Mouse (Mus musculus) heart, postnatal 0 days (tissue): Measurements from ENCODE around the gene Capzb. TPM values are rescaled to one million over a fixed set of nuclear protein-coding genes. Genes with fewer than 3 reads are reported as not detected.

ENCODE experiments used
- ATAC-seq: fragments of 200-750 bp; cut with Nextera tagmentation; 2 replicates; pipeline ENCODE4 v1.8.0; 2017; ENCODE audit warnings: low read depth, moderate number of reproducible peaks, moderate library complexity; ENCODE audit not compliant: insufficient read depth
- DNase-seq: peaks from one replicate; pipeline ENCODE4 v3.0.0-alpha.2; 2016; ENCODE audit warnings: low spot score
- H3K27ac ChIP-seq: fragments of 300-500 bp; sonication (generic); 2 replicates; pipeline ENCODE4 v1.5.1; 2014; ENCODE audit warnings: low read depth, mild to moderate bottlenecking
- H3K27me3 ChIP-seq: fragments of 300-500 bp; sonication (generic); 2 replicates; pipeline ENCODE4 v1.6.1; 2014; ENCODE audit warnings: low read length, mixed read lengths; ENCODE audit not compliant: control insufficient read depth, insufficient read depth
- H3K36me3 ChIP-seq: fragments of 300-500 bp; sonication (generic); replicated peaks from 2 replicates; pipeline ENCODE4 v1.6.1; 2014; ENCODE audit warnings: low read length, mixed read lengths; ENCODE audit not compliant: control insufficient read depth, insufficient read depth
- H3K4me1 ChIP-seq: fragments of 300-500 bp; sonication (generic); 2 replicates; pipeline ENCODE4 v1.6.1; 2014; ENCODE audit warnings: antibody characterized with exemption; ENCODE audit not compliant: control insufficient read depth, insufficient read depth
- H3K4me2 ChIP-seq: fragments of 300-500 bp; sonication (generic); 2 replicates; pipeline ENCODE4 v1.6.1; 2014; ENCODE audit warnings: low read depth, mild to moderate bottlenecking, low read length, moderate library complexity
- H3K4me3 ChIP-seq: fragments of 300-500 bp; sonication (generic); 2 replicates; pipeline ENCODE4 v1.5.1; 2014; ENCODE audit warnings: low read depth, low read length
- H3K9ac ChIP-seq: fragments of 300-500 bp; sonication (generic); replicated peaks from 2 replicates; pipeline ENCODE4 v1.6.1; 2014; ENCODE audit warnings: low read depth, low read length, mixed read lengths
- H3K9me3 ChIP-seq: fragments of 300-500 bp; sonication (generic); replicated peaks from 2 replicates; pipeline ENCODE4 v1.6.1; 2016; ENCODE audit warnings: low read length; ENCODE audit not compliant: control insufficient read depth
- CTCF ChIP-seq: IDR thresholded peaks from 2 replicates; pipeline ENCODE4 v1.5.1; 2016; ENCODE audit warnings: antibody characterized with exemption, control low read depth, low read depth
- EP300 ChIP-seq: IDR thresholded peaks from 2 replicates; pipeline ENCODE4 v1.6.1; 2016; ENCODE audit warnings: antibody characterized with exemption, low read depth
- WGBS: fragments of 180-500 bp; shearing (Covaris S2); extraction: QIAGEN DNeasy Blood & Tissue Kit; methylation state at CpG from one replicate; pipeline ENCODE4 v1.1.7; 2014; 5-methylcytosine and 5-hydroxymethylcytosine counted together
- polyA plus RNA-seq: library from polyadenylated mRNA; unstranded; fragments of >200 nt; fragmentation: Nextera tagmentation; extraction: Ambion mirVana; gene quantifications from 2 replicates; pipeline ENCODE4 v1.2.1, GENCODE M21; 2015
- total RNA-seq: library from RNA; depleted of rRNA; stranded (reverse); fragments of >200 nt; gene quantifications from 2 replicates; pipeline ENCODE4 v1.2.3, GENCODE M21; 2014; ENCODE audit warnings: low replicate concordance

Gene Capzb
- total and polyA plus RNA-seq, 2 experiments from 2014 or later: 131 to 363 TPM

DNA sequence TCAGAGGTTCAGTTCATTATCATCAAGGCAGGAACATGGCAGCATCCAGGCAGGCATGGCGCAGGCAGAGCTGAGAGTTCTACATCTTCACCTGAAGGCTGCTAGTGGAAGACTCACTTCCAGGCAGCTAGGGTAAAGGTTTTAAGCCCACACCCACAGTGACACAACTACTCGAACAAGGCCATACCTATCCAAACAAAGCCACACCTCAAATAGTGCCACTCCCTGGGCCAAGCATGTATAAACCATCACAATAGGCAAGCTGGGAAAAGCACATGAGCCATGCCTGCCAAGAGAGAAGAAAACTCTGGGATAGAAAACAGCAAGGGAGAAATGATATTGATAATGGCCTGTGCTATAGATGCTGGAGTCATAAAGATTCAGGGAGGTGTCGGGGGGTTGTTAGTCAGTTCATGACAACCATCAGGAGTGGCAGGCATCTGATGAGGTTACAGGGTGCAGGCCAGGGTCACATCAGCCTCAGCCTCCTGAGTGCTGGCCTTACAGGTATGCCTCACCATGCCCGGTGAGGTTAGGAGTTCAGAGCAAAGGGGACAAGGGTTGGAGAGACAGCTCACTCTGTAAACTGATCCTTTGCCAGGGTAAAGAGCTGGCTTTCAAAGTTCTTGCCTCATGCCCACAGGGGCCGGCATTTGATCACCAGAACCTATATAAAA is 6.8 kb upstream of the Capzb start:
- Histone ChIP-seq H3K27ac (no peak overlapping the region), H3K9ac (no peak overlapping the region), H3K27me3 (no peaks in the 10 kb centered on the region), H3K4me3 (no peak overlapping the region), H3K36me3 (no peaks in the 10 kb centered on the region), H3K4me2 (no peak overlapping the region), H3K9me3 (no peaks in the 10 kb centered on the region), H3K4me1 (no peaks in the 10 kb centered on the region)
- DNase-seq (no peak), ATAC-seq (no peak)
- TF ChIP-seq CTCF: no peak
- TF ChIP-seq EP300: no peak
- 77% methylated on average over 5 of the region's 5 CpGs for WGBS

DNA sequence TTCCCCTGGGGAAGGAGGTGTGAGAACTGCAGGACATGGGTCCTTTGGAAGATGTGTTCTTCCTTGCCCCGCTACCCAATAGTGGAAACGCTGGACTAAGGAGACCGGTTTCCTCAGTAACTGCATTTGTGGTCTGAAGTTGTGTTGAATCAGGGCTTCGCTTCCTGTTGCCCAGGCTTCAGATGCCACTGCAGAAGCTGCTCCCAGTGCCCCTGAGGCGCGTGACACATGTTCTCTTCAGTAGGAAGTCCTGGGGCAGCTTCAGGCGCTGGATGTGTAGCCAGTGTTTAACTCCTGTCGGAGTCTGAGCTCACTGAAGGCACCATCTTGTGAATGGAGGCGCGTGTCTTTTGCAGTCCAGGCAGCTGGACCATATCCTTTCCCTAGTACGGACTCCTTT is 4.8 kb upstream of the Capzb start:
- Histone ChIP-seq H3K4me2 (no peak overlapping the region), H3K36me3 (no peaks in the 10 kb centered on the region), H3K27me3 (no peaks in the 10 kb centered on the region), H3K9me3 (no peaks in the 10 kb centered on the region), H3K4me3 (no peak overlapping the region), H3K27ac (no peak overlapping the region), H3K4me1 (peaks cover 10% of the 10 kb centered on the region; the same call in 1 of the 2 replicates), H3K9ac (no peak overlapping the region)
- no peak for TF ChIP-seq CTCF
- TF ChIP-seq EP300: no peak
- no peak for DNase-seq
- no peak for ATAC-seq
- 76% methylated on average over 11 of the region's 11 CpGs for WGBS

DNA sequence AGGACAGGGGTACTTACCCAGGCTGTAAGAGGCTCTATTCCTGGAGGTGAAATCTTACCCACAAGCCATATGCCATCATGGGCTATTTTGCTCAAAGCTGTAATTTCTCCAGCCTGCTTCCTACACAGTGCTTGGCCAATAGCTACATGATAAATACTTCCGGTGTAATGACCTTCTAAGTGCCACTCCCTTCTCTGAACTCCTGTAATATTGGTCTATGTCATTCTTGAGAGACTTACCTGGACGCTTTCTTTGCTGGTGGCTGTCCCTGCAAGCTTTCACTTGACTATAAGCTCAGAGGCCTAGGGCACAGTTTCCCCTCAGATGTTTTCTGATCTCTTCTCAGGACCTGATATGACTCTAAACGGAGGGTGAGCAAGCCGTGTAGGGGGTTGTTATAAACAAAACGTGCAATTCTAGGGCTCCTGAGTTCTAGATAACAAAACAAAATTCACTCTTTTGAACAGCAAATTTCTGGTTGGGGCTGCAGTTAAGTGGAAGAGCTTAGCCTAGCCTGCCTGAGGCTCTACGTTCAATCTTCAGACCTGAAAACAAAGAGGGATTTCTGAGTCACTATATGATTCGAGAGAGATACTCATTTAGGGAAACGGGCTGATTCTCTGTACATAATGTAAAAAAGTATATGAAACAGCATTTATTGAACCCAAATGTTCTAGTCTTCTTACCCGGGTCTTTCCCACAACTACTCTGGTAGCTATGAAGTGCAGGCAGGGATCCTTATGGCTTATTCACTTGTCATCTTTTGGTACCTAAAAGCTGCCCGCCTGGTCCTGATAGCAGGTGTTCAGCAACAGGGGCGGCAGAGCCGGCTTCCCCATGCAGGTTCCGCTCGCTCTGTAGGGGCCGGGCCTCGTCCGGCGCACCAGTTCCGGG is 847 bp upstream of the Capzb start:
- ATAC-seq (no peak), DNase-seq (no peak)
- Histone ChIP-seq H3K4me1 (peaks cover 42% of the 10 kb centered on the region), H3K9me3 (no peaks in the 10 kb centered on the region), H3K9ac (peak overlapping the region; percentile 49), H3K27ac (peak overlapping the region; percentile 92), H3K27me3 (no peaks in the 10 kb centered on the region), H3K4me3 (peak overlapping the region; percentile 99), H3K36me3 (no peaks in the 10 kb centered on the region), H3K4me2 (peak overlapping the region; percentile 68)
- TF ChIP-seq EP300 (no peak; the same call in 1 of the 2 replicates), CTCF (no peak)
- WGBS: 10% methylated on average over 19 of the region's 19 CpGs

DNA sequence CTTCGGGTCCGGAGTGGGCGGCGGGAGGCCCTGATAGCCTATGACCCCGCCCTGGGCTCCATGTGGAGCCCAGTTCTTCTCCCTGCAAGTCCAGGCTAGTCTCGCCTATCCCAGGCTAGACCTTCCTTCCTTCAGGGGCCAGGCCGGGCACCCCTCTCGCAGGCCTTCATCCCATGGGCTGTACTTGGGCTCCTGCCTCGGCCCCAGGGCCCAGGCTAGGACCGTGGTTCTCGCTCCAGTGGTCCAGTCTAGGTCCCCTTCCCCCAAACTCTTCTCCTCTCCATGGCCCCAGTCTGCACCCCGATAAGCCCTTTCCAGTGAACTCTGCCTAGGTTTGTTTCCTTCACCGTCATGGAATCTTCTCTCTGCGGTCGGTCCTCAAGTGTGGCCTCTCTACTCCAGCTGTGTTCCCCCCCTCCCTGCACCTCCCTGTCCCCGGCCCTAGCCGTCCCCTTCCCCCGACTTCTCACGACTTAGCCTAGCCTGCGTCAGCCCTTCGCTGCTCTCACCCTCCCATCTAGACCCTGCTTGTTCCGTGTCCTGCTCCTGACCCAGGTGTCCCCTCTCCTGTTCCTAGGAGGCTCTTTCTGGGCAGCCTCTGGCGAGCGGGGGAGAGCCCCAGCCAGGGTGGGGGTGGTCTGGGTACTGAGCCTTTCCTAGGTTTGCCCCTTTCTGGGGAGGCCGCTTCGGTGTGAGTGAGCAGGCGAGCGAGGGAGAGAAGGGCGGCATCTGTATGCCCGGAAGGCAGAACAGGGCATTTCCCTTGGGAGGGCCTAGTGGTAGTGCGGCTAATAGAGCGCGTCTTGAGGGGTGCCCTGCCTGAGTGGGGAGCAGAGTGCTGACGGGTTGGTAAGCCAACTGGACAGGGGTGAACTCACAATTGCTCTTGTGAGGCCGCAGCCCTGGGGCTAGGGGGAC is 736 bp downstream of the Capzb start:
- Histone ChIP-seq H3K27me3 (no peaks in the 10 kb centered on the region), H3K4me1 (peaks cover 58% of the 10 kb centered on the region), H3K4me2 (peak overlapping the region; percentile 94), H3K36me3 (no peaks in the 10 kb centered on the region), H3K9me3 (no peaks in the 10 kb centered on the region), H3K9ac (peak overlapping the region; percentile 99), H3K27ac (peak overlapping the region; percentile 96), H3K4me3 (peak overlapping the region; percentile 99)
- WGBS: 2% methylated on average over 35 of the region's 35 CpGs
- no peak for TF ChIP-seq CTCF
- TF ChIP-seq EP300: no peak
- ATAC-seq: no peak; the same call in 1 of the 2 replicates
- peak; percentile 45 for DNase-seq

DNA sequence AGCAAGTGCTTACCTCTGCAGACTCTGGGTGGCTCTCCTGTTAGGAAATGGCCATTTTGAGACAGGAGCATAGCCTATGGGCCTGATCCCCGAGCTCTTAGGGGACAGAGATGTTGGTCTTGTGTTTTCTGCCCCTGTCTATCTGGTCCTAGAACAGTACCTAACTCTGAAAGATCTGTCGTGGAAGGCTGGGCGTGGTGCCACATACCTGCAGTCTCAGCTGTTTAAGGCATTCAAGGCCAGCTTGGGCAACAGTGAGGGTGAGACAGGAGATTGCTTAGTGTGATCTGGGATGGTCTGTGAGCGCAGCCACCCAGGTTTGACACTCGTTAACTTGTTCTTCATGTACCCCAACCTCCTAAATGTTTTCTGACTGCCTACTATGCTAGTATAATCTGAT is 2.4 kb downstream of the Capzb start:
- Histone ChIP-seq H3K9ac (peak overlapping the region; percentile 38; the same call in 1 of the 2 replicates), H3K4me1 (peaks cover 61% of the 10 kb centered on the region), H3K9me3 (no peaks in the 10 kb centered on the region), H3K4me2 (no peak overlapping the region), H3K27ac (no peak overlapping the region), H3K36me3 (peaks cover 6% of the 10 kb centered on the region), H3K27me3 (no peaks in the 10 kb centered on the region), H3K4me3 (no peak overlapping the region)
- DNase-seq (no peak), ATAC-seq (no peak)
- TF ChIP-seq CTCF: no peak
- TF ChIP-seq EP300: no peak
- WGBS: 59% methylated on average over 5 of the region's 5 CpGs
